In the genomic region with DNA sequence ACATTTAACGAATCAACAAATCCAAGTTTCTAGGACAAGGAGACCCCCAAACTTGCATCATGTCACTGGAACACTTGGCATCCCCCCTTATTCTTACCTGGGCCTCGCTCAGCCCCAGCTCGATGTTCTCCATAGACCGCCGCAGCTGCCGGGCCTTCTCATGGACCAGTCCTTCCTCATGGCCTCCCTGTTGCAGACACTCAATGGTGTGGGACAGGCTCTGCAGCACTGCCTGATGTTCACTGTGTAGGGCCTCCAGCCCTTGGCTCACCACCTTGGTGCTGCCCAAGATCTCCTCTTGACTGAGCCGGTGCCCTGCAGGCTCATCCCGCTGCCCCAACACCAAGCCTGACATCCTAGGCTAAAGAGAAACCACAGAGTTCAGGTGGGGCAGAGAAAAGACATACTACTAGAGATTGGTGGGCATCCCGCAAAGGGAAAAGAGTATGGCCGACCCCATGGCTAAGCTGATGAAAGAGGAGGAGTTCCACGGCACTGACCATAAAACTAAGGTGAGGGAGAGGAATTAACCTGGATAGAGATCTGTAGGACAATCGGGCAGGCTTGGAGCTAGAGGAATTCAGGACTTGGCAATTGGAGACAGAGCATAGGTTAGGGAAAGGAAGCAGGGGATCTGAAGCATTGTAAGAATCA, we compare ENCODE assay signal across 10 mouse cellular contexts. TPM values are rescaled to one million over a fixed set of nuclear protein-coding genes. Genes with fewer than 3 reads are reported as not detected.
A peak's percentile ranks its signal among the peaks of the same experiment; 100 is the strongest.
DNase-seq lines count a peak whose midpoint lies in the region; ATAC-seq and TF ChIP-seq lines count a peak whose summit lies in the region.
"Had no signal": no experiment of that assay in that cellular context is flagged by ENCODE, and none has a peak within 500 bp of the region (broad histone marks: within the 10 kb centered on the region; RNA-seq: fewer than 3 reads in every experiment).

No protein-coding gene starts in this region.

- peak overlapping the region; percentile 28 for H3K4me3 ChIP-seq in cerebellum, adult 2 months (replicated peaks; ENCODE audit: insufficient read depth, low read depth, low read length)
- H3K4me3 ChIP-seq in testis, adult 2 months (ENCODE audit: control insufficient read depth, low read depth, low read length) = peak overlapping the region; percentile 90
- H3K4me3 ChIP-seq in liver, embryonic 16.5 days (ENCODE audit: low read depth, low read length) = no peak overlapping the region; the same call in 1 of the 2 replicates

- no peak for DNase-seq in cerebellum, adult 2 months
- DNase-seq in testis, postnatal 14 days (ENCODE audit: low spot score) = no peak
- DNase-seq in ovary, postnatal 14 days (ENCODE audit: low spot score) = no peak
- DNase-seq in urinary bladder, postnatal 25 days (ENCODE audit: low spot score) = no peak
- no peak for DNase-seq in adrenal gland, postnatal 25 days
- DNase-seq: embryo, embryonic 11 days; thymus, adult 18-20 months had no signal

- no peaks in the 10 kb centered on the region for H3K9me3 ChIP-seq in liver, embryonic 16.5 days (replicated peaks; ENCODE audit: control insufficient read depth, low read length)

- H3K4me2 ChIP-seq in liver, embryonic 16.5 days (ENCODE audit: low read depth, low read length) = peak overlapping the region; percentile 96; the same call in 1 of the 2 replicates

- no peaks in the 10 kb centered on the region for H3K27me3 ChIP-seq in cerebellum, adult 2 months (ENCODE audit: control insufficient read depth, insufficient read depth, low read length)
- H3K27me3 ChIP-seq in testis, adult 2 months (ENCODE audit: control insufficient read depth, insufficient read depth, low read length) = no peaks in the 10 kb centered on the region
- H3K27me3 ChIP-seq in liver, embryonic 16.5 days (ENCODE audit: control insufficient read depth, insufficient read depth, low read depth, low read length) = no peaks in the 10 kb centered on the region

- H3K27ac ChIP-seq in cerebellum, adult 2 months (ENCODE audit: insufficient read depth, low read length) = no peak overlapping the region
- no peak overlapping the region for H3K27ac ChIP-seq in testis, adult 2 months (ENCODE audit: control insufficient read depth, insufficient read depth, low read depth, low read length)
- H3K27ac ChIP-seq in liver, embryonic 16.5 days (ENCODE audit: low read length) = no peak overlapping the region

- 85% methylated on average over 12 of the region's 12 CpGs for WGBS in cerebellum, adult 2 months
- WGBS in liver, embryonic 16.5 days (ENCODE audit: insufficient replicate concordance) = 77% methylated on average over 12 of the region's 12 CpGs

- TF ChIP-seq POLR2A in cerebellum, adult 2 months (IDR thresholded peaks at IDR 0.05; ENCODE audit: borderline replicate concordance, insufficient read depth, low read length) = no peak
- no peak for TF ChIP-seq POLR2A in testis, adult 2 months (IDR thresholded peaks at IDR 0.05; ENCODE audit: control insufficient read depth, low read depth, low read length)

- H3K4me1 ChIP-seq in cerebellum, adult 2 months (ENCODE audit: control insufficient read depth, insufficient read depth, low read length) = peaks cover 10% of the 10 kb centered on the region
- peaks cover 3% of the 10 kb centered on the region for H3K4me1 ChIP-seq in testis, adult 2 months (ENCODE audit: control insufficient read depth, insufficient read depth, low read length)
- peaks cover 24% of the 10 kb centered on the region for H3K4me1 ChIP-seq in liver, embryonic 16.5 days (ENCODE audit: control insufficient read depth, low read depth, low read length)

- ATAC-seq in cerebellum, adult (ENCODE audit: insufficient number of reproducible peaks, low FRiP score, low TSS enrichment) = no peak
- no peak for ATAC-seq in liver, embryonic 16.5 days (ENCODE audit: low read depth)

- TF ChIP-seq CTCF in cerebellum, adult 2 months (IDR thresholded peaks at IDR 0.05; ENCODE audit: borderline replicate concordance, insufficient read depth, low read depth, low read length) = no peak
- no peak for TF ChIP-seq CTCF in testis, adult 2 months (IDR thresholded peaks at IDR 0.05; ENCODE audit: control insufficient read depth, insufficient read depth, insufficient replicate concordance, low read depth, low read length)

- no peak overlapping the region for H3K9ac ChIP-seq in liver, embryonic 16.5 days (ENCODE audit: low read depth, low read length)

- no peaks in the 10 kb centered on the region for H3K36me3 ChIP-seq in testis, adult 2 months (ENCODE audit: control insufficient read depth, insufficient read depth, low read length)
- H3K36me3 ChIP-seq in liver, embryonic 16.5 days (ENCODE audit: control insufficient read depth, insufficient read depth) = no peaks in the 10 kb centered on the region

RNA-seq across cellular contexts. Expression of a gene that starts 1.5 kb away (rescaled TPM):
- 28.1 and 29.8 TPM in 2 replicates for polyA plus RNA-seq in cerebellum, adult 2 months (2012; rRNA removed)
- polyA plus RNA-seq in testis, adult 2 months (2012; rRNA removed) = 20.7 and 22.7 TPM in 2 replicates
- polyA plus RNA-seq in liver, embryonic 16.5 days (2015; fragmentation: Nextera tagmentation; extraction: Ambion mirVana) = 10.0 and 12.2 TPM in 2 replicates
- total RNA-seq in adrenal gland, postnatal 25 days (2021) = 38.4 and 49.7 TPM in 2 replicates

RNA-seq across cellular contexts. Expression of a gene that starts 1.8 kb away (rescaled TPM):
- polyA plus RNA-seq in cerebellum, adult 2 months (2012; rRNA removed) = 67.5 and 68.2 TPM in 2 replicates
- polyA plus RNA-seq in testis, adult 2 months (2012; rRNA removed) = 25.5 and 33.7 TPM in 2 replicates
- 58.1 and 67.0 TPM in 2 replicates for polyA plus RNA-seq in liver, embryonic 16.5 days (2015; fragmentation: Nextera tagmentation; extraction: Ambion mirVana)
- total RNA-seq in adrenal gland, postnatal 25 days (2021) = 96.4 and 119 TPM in 2 replicates

RNA-seq across cellular contexts. Expression of a gene that starts 5.9 kb away (rescaled TPM):
- 43.3 and 44.5 TPM in 2 replicates for polyA plus RNA-seq in cerebellum, adult 2 months (2012; rRNA removed)
- polyA plus RNA-seq in testis, adult 2 months (2012; rRNA removed) = 6.7 and 7.6 TPM in 2 replicates
- polyA plus RNA-seq in liver, embryonic 16.5 days (2015; fragmentation: Nextera tagmentation; extraction: Ambion mirVana) = 10.7 and 11.6 TPM in 2 replicates
- 41.3 and 51.4 TPM in 2 replicates for total RNA-seq in adrenal gland, postnatal 25 days (2021)

RNA-seq across cellular contexts. Expression of a gene that starts 15.0 kb away (rescaled TPM):
- 5.5 and 5.9 TPM in 2 replicates for polyA plus RNA-seq in cerebellum, adult 2 months (2012; rRNA removed)
- 3.1 and 3.2 TPM in 2 replicates for polyA plus RNA-seq in testis, adult 2 months (2012; rRNA removed)
- 8.4 and 9.4 TPM in 2 replicates for polyA plus RNA-seq in liver, embryonic 16.5 days (2015; fragmentation: Nextera tagmentation; extraction: Ambion mirVana)
- total RNA-seq in adrenal gland, postnatal 25 days (2021) = 8.0 and 16.8 TPM in 2 replicates

RNA-seq across cellular contexts. Expression of a gene that starts 29.9 kb away (rescaled TPM):
- 32.3 and 33.0 TPM in 2 replicates for polyA plus RNA-seq in cerebellum, adult 2 months (2012; rRNA removed)
- 11.2 and 12.5 TPM in 2 replicates for polyA plus RNA-seq in testis, adult 2 months (2012; rRNA removed)
- polyA plus RNA-seq in liver, embryonic 16.5 days (2015; fragmentation: Nextera tagmentation; extraction: Ambion mirVana) = 17.4 and 18.9 TPM in 2 replicates
- total RNA-seq in adrenal gland, postnatal 25 days (2021) = 26.8 and 33.4 TPM in 2 replicates
